Mouse (Mus musculus) heart, postnatal 0 days (tissue): ENCODE measurements at regions not wholly inside any gene's neighbourhood (a gene's known extent, or its start where the extent isn't known, plus 50 kb on each side); places are given as distances from the start of the nearest gene placed in this dataset.

Experiments
- ATAC-seq: fragments of 200-750 bp; cut with Nextera tagmentation; 2 replicates; pipeline ENCODE4 v1.8.0; 2017; ENCODE audit warnings: low read depth, moderate number of reproducible peaks, moderate library complexity; ENCODE audit not compliant: insufficient read depth
- DNase-seq: peaks from one replicate; pipeline ENCODE4 v3.0.0-alpha.2; 2016; ENCODE audit warnings: low spot score
- H3K27ac ChIP-seq: fragments of 300-500 bp; sonication (generic); 2 replicates; pipeline ENCODE4 v1.5.1; 2014; ENCODE audit warnings: low read depth, mild to moderate bottlenecking
- H3K27me3 ChIP-seq: fragments of 300-500 bp; sonication (generic); 2 replicates; pipeline ENCODE4 v1.6.1; 2014; ENCODE audit warnings: low read length, mixed read lengths; ENCODE audit not compliant: control insufficient read depth, insufficient read depth
- H3K36me3 ChIP-seq: fragments of 300-500 bp; sonication (generic); replicated peaks from 2 replicates; pipeline ENCODE4 v1.6.1; 2014; ENCODE audit warnings: low read length, mixed read lengths; ENCODE audit not compliant: control insufficient read depth, insufficient read depth
- H3K4me1 ChIP-seq: fragments of 300-500 bp; sonication (generic); 2 replicates; pipeline ENCODE4 v1.6.1; 2014; ENCODE audit warnings: antibody characterized with exemption; ENCODE audit not compliant: control insufficient read depth, insufficient read depth
- H3K4me2 ChIP-seq: fragments of 300-500 bp; sonication (generic); 2 replicates; pipeline ENCODE4 v1.6.1; 2014; ENCODE audit warnings: low read depth, mild to moderate bottlenecking, low read length, moderate library complexity
- H3K4me3 ChIP-seq: fragments of 300-500 bp; sonication (generic); 2 replicates; pipeline ENCODE4 v1.5.1; 2014; ENCODE audit warnings: low read depth, low read length
- H3K9ac ChIP-seq: fragments of 300-500 bp; sonication (generic); replicated peaks from 2 replicates; pipeline ENCODE4 v1.6.1; 2014; ENCODE audit warnings: low read depth, low read length, mixed read lengths
- H3K9me3 ChIP-seq: fragments of 300-500 bp; sonication (generic); replicated peaks from 2 replicates; pipeline ENCODE4 v1.6.1; 2016; ENCODE audit warnings: low read length; ENCODE audit not compliant: control insufficient read depth
- CTCF ChIP-seq: IDR thresholded peaks from 2 replicates; pipeline ENCODE4 v1.5.1; 2016; ENCODE audit warnings: antibody characterized with exemption, control low read depth, low read depth
- EP300 ChIP-seq: IDR thresholded peaks from 2 replicates; pipeline ENCODE4 v1.6.1; 2016; ENCODE audit warnings: antibody characterized with exemption, low read depth
- WGBS: fragments of 180-500 bp; shearing (Covaris S2); extraction: QIAGEN DNeasy Blood & Tissue Kit; methylation state at CpG from one replicate; pipeline ENCODE4 v1.1.7; 2014; 5-methylcytosine and 5-hydroxymethylcytosine counted together

GRCm38 (mm10) chr4:9993871-9994270, 880.4 kb upstream of the 2610301B20Rik start:
- H3K4me1 ChIP-seq, result no peaks in the 10 kb centered on the region
- 33% methylated on average over 1 of the region's 1 CpGs for WGBS
- no peak for ATAC-seq

GRCm38 (mm10) chr4:9994466-9994865, 879.8 kb upstream of the 2610301B20Rik start:
- no peaks in the 10 kb centered on the region for H3K9me3 ChIP-seq
- no peaks in the 10 kb centered on the region for H3K27me3 ChIP-seq
- no peak overlapping the region for H3K9ac ChIP-seq
- no peaks in the 10 kb centered on the region for H3K4me1 ChIP-seq
- no peak overlapping the region for H3K4me2 ChIP-seq
- 44% methylated on average over 1 of the region's 1 CpGs for WGBS
- no peak for ATAC-seq
- no peak overlapping the region for H3K4me3 ChIP-seq
- H3K27ac ChIP-seq, result no peak overlapping the region
- TF ChIP-seq EP300, result no peak
- no peak for TF ChIP-seq CTCF
- no peaks in the 10 kb centered on the region for H3K36me3 ChIP-seq
- no peak for DNase-seq

More at GRCm38 (mm10) chr4:9993871-9994270, 880.4 kb upstream of the 2610301B20Rik start:
- H3K27ac ChIP-seq, result no peak overlapping the region
- no peak overlapping the region for H3K4me2 ChIP-seq
- no peak for TF ChIP-seq CTCF
- no peak for TF ChIP-seq EP300
- DNase-seq, result no peak
- H3K9me3 ChIP-seq, result no peaks in the 10 kb centered on the region
- H3K36me3 ChIP-seq, result no peaks in the 10 kb centered on the region
- H3K4me3 ChIP-seq, result no peak overlapping the region
- no peaks in the 10 kb centered on the region for H3K27me3 ChIP-seq
- H3K9ac ChIP-seq, result no peak overlapping the region

DNA sequence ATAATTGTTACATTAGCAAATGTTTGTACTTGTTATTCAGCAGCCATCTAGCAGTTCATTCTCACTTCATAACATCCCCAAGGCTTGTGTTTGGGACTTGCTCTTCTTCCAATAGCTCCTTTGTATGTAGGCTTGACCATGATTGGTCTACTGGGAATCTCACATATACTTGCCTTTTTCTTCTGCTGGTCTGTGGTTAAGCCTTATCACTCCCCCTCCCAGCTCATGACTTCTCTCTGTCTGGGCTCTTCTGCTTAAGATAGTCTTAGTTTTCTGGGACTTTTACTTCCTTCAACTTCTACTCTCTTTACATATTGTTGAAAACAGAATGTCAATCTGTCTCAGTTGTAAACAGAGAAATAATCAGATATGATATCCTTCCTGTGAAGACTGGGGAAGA, 844.0 kb upstream of the 2610301B20Rik start:
- no peak for DNase-seq
- Histone ChIP-seq H3K4me1 (no peaks in the 10 kb centered on the region), H3K9me3 (no peaks in the 10 kb centered on the region), H3K4me3 (no peak overlapping the region), H3K4me2 (no peak overlapping the region), H3K36me3 (no peaks in the 10 kb centered on the region), H3K9ac (no peak overlapping the region), H3K27ac (no peak overlapping the region), H3K27me3 (no peaks in the 10 kb centered on the region)
- no peak for ATAC-seq
- TF ChIP-seq CTCF, result no peak
- TF ChIP-seq EP300, result no peak

DNA sequence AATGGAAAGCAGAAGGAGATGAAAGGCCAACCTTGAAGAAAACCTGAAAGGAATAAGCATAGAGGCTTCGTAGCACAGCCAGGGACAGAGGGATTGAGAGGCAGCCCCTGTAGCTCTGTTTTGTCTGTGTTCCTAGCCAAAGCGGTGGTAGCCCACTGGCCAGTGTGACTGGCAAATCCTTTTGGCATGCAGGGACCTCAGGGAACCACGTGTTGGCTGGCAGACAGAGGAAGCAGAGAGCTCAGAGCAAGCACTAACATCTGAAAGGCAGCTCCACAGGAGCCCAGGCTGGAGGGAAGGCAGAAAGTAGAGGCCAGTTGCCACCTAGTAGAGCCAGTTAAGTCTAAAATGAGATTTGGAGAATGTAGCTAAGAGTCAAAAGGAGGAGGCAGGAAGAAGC, 842.5 kb upstream of the 2610301B20Rik start:
- Histone ChIP-seq H3K36me3 (no peaks in the 10 kb centered on the region), H3K27me3 (no peaks in the 10 kb centered on the region), H3K4me3 (no peak overlapping the region), H3K4me2 (no peak overlapping the region), H3K27ac (no peak overlapping the region), H3K9ac (no peak overlapping the region), H3K4me1 (no peaks in the 10 kb centered on the region), H3K9me3 (no peaks in the 10 kb centered on the region)
- TF ChIP-seq CTCF (no peak), EP300 (no peak)
- 42% methylated on average over 3 of the region's 3 CpGs for WGBS
- ATAC-seq (no peak), DNase-seq (no peak)

GRCm38 (mm10) chr4:10035336-10035735, 839.0 kb upstream of the 2610301B20Rik start:
- no peak overlapping the region for H3K9ac ChIP-seq
- H3K4me2 ChIP-seq, result no peak overlapping the region
- no peaks in the 10 kb centered on the region for H3K9me3 ChIP-seq
- H3K4me3 ChIP-seq, result no peak overlapping the region
- TF ChIP-seq EP300, result no peak
- no peak for TF ChIP-seq CTCF
- H3K36me3 ChIP-seq, result no peaks in the 10 kb centered on the region
- no peaks in the 10 kb centered on the region for H3K27me3 ChIP-seq
- ATAC-seq, result no peak
- H3K27ac ChIP-seq, result no peak overlapping the region
- H3K4me1 ChIP-seq, result no peaks in the 10 kb centered on the region
- no peak for DNase-seq
- 72% methylated on average over 1 of the region's 1 CpGs for WGBS

- Histone ChIP-seq H3K9me3 (no peaks in the 10 kb centered on the region), H3K9ac (no peak overlapping the region), H3K4me3 (no peak overlapping the region), H3K36me3 (no peaks in the 10 kb centered on the region), H3K4me1 (no peaks in the 10 kb centered on the region), H3K27ac (no peak overlapping the region), H3K4me2 (no peak overlapping the region), H3K27me3 (no peaks in the 10 kb centered on the region)
- WGBS, result 68% methylated on average over 2 of the region's 2 CpGs
- DNase-seq (no peak), ATAC-seq (no peak)
- TF ChIP-seq CTCF, result no peak
- no peak for TF ChIP-seq EP300
These were observed 832.8 kb upstream of the 2610301B20Rik start for GRCm38 (mm10) chr4:10041301-10042093.
